Mouse (Mus musculus) liver, postnatal 0 days (tissue): ENCODE measurements at regions not wholly inside any gene's neighbourhood (a gene's known extent, or its start where the extent isn't known, plus 50 kb on each side); places are given as distances from the start of the nearest gene placed in this dataset.

Experiments
- ATAC-seq: fragments of 200-750 bp; cut with Nextera tagmentation; 2 replicates; pipeline ENCODE4 v1.8.0; 2017; ENCODE audit warnings: mild to moderate bottlenecking, moderate library complexity
- DNase-seq: peaks from one replicate; pipeline ENCODE4 v3.0.0-alpha.2; 2016
- H3K27ac ChIP-seq: fragments of 300-500 bp; sonication (generic); 2 replicates; pipeline ENCODE4 v1.5.1; 2014; ENCODE audit warnings: antibody characterized with exemption, moderate library complexity, mild to moderate bottlenecking, low read depth
- H3K27me3 ChIP-seq: fragments of 300-500 bp; sonication (generic); 2 replicates; pipeline ENCODE4 v1.6.1; 2014; ENCODE audit warnings: low read length, control low read depth, mixed read lengths; ENCODE audit not compliant: insufficient read depth
- H3K36me3 ChIP-seq: fragments of 300-500 bp; sonication (generic); replicated peaks from 2 replicates; pipeline ENCODE4 v1.6.1; 2014; ENCODE audit warnings: mild to moderate bottlenecking, control low read depth, low read length, moderate library complexity, mixed read lengths; ENCODE audit not compliant: insufficient read depth
- H3K4me1 ChIP-seq: fragments of 300-500 bp; sonication (generic); 2 replicates; pipeline ENCODE4 v1.6.1; 2014; ENCODE audit warnings: antibody characterized with exemption, mild to moderate bottlenecking, control low read depth; ENCODE audit not compliant: insufficient read depth
- H3K4me2 ChIP-seq: fragments of 300-500 bp; sonication (generic); 2 replicates; pipeline ENCODE4 v1.6.1; 2014; ENCODE audit warnings: low read depth, mild to moderate bottlenecking, low read length, moderate library complexity, mixed read lengths
- H3K4me3 ChIP-seq: fragments of 300-500 bp; sonication (generic); 2 replicates; pipeline ENCODE4 v1.5.1; 2014; ENCODE audit warnings: low read depth, low read length
- H3K9ac ChIP-seq: fragments of 300-500 bp; sonication (generic); replicated peaks from 2 replicates; pipeline ENCODE4 v1.6.1; 2014; ENCODE audit warnings: mild to moderate bottlenecking, moderate library complexity
- H3K9me3 ChIP-seq: fragments of 300-500 bp; sonication (generic); 2 replicates; pipeline ENCODE4 v1.6.1; 2016; ENCODE audit warnings: mild to moderate bottlenecking, control low read depth, low read length, mixed read lengths
- CTCF ChIP-seq: sonication (generic); IDR thresholded peaks from 2 replicates; pipeline ENCODE4 v1.5.1; 2016; ENCODE audit warnings: antibody characterized with exemption, low read depth
- EP300 ChIP-seq: IDR thresholded peaks from 2 replicates; pipeline ENCODE4 v1.6.1; 2016; ENCODE audit warnings: antibody characterized with exemption, low read depth, mild to moderate bottlenecking
- WGBS: fragments of 180-500 bp; shearing (Covaris S2); extraction: QIAGEN DNeasy Blood & Tissue Kit; methylation state at CpG from one replicate; pipeline ENCODE4 v1.1.7; 2014; ENCODE audit not compliant: insufficient replicate concordance; 5-methylcytosine and 5-hydroxymethylcytosine counted together

DNA sequence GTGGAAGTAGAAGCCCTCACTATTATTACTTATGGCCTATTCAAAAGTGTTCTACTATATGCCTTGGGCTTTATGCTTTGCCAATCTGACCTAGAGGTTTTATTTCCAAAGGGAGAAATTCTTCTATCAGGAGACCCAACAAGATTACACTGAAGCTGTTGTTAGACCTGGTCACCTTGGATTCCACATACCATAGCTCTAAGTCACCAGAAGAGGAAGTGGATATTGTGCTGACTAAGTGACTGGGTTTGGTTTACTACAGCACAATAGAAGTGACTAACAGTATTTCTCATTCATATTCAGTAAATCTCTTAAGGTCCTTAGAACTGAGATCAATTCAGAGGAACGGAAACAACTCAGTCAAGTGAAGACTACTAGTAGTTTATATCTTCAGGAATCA is 229.0 kb upstream of the Btbd3 start:
- Histone ChIP-seq H3K9ac (no peak overlapping the region), H3K4me3 (no peak overlapping the region), H3K27me3 (no peaks in the 10 kb centered on the region), H3K9me3 (no peaks in the 10 kb centered on the region), H3K4me1 (no peaks in the 10 kb centered on the region), H3K36me3 (no peaks in the 10 kb centered on the region), H3K27ac (no peak overlapping the region), H3K4me2 (no peak overlapping the region)
- no peak for DNase-seq
- WGBS, result 78% methylated on average over 1 of the region's 1 CpGs
- no peak for TF ChIP-seq CTCF
- no peak for TF ChIP-seq EP300
- no peak for ATAC-seq

DNA sequence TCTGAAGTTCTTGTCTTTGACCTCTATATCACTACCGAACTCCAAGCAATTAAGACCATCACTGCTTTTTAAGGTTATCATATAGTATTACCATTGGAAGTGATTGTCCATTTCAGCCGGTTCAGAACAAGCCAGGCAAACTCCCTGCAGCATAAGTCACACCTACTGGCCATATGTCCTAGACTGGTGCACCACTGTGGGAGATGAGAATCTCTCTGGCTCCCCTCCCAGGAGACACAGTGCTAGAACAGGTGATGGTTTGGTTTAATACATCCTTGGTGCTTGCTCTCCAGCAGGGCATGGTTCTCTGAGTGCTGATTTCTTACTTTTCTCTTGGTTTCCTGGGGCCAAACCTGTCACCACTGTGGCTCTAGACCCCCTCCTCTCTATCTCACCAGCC is 232.8 kb upstream of the Btbd3 start:
- Histone ChIP-seq H3K36me3 (no peaks in the 10 kb centered on the region), H3K9me3 (no peaks in the 10 kb centered on the region), H3K27me3 (no peaks in the 10 kb centered on the region), H3K4me1 (no peaks in the 10 kb centered on the region), H3K4me3 (no peak overlapping the region), H3K27ac (no peak overlapping the region), H3K4me2 (no peak overlapping the region), H3K9ac (no peak overlapping the region)
- DNase-seq, result no peak
- WGBS, result 73% methylated on average over 2 of the region's 2 CpGs
- TF ChIP-seq CTCF (no peak), EP300 (no peak)
- ATAC-seq, result no peak

DNA sequence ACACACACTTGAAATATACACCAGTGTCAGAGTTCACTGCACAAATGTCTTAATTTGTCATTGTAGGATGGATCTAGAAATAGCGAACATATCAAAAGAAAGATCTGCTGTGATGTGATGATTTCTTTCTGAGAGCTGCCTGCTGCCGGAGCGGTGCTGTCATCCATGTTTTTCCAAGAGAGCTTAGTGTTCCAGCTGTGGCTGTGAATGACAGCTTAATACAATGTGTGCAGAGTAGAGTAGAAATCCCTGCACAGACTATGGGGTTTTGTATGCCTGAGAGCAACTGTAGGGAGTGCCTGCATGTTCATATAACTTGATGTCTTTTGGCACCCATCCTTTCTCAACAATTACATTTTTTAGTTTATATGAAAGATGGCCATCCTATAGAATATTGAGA is 274.6 kb upstream of the Btbd3 start:
- no peak for TF ChIP-seq EP300
- no peak for TF ChIP-seq CTCF
- DNase-seq (no peak), ATAC-seq (no peak)
- Histone ChIP-seq H3K9me3 (no peaks in the 10 kb centered on the region), H3K36me3 (no peaks in the 10 kb centered on the region), H3K4me3 (no peak overlapping the region), H3K27ac (no peak overlapping the region), H3K27me3 (no peaks in the 10 kb centered on the region), H3K9ac (no peak overlapping the region), H3K4me1 (no peaks in the 10 kb centered on the region), H3K4me2 (no peak overlapping the region)
- WGBS, result 81% methylated on average over 3 of the region's 3 CpGs

DNA sequence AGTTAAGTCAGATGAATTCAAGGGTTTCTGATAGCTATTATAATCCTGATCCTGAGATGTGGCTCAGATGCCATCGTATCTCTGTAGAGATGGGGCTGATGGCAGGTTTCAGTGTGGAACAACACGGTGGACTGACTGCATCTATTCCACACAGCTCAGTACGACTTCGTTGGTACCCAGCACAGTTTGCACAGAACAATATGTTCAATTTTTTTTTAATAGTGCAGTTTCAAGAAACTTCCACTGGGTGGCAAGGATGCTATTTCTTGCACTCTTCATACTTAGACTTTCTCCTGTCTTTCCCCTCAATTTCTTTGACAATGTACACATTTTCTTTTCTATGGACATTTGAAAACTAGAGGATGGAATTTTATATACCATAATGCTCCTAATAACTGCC is 278.6 kb upstream of the Btbd3 start:
- DNase-seq (no peak), ATAC-seq (no peak)
- Histone ChIP-seq H3K4me3 (no peak overlapping the region), H3K9me3 (no peaks in the 10 kb centered on the region), H3K9ac (no peak overlapping the region), H3K4me1 (no peaks in the 10 kb centered on the region), H3K36me3 (no peaks in the 10 kb centered on the region), H3K27me3 (no peaks in the 10 kb centered on the region), H3K4me2 (no peak overlapping the region), H3K27ac (no peak overlapping the region)
- TF ChIP-seq EP300, result no peak
- peak; percentile 31 for TF ChIP-seq CTCF
- WGBS, result 52% methylated on average over 4 of the region's 4 CpGs

DNA sequence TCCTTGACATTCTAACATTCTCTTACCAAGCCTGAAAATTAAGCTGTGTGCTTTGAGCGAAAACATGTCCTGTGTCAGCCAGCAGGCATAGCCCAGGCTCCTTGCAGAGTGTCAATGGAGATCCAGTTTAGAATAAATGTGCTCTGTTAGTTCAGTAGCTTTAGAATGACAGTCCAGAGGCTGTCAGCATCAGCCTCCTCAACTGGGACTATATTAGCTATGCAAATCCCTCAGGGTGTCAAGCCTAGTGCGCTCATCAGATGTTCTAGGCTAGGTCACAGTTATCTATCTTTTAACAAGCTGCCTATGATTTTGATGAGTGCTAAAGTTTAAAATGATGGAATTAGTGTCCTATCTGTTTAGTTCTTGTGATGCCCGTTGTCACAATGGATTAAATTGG is 281.7 kb upstream of the Btbd3 start:
- H3K9me3 ChIP-seq, result no peaks in the 10 kb centered on the region
- H3K4me2 ChIP-seq, result no peak overlapping the region
- DNase-seq (no peak), ATAC-seq (no peak)
- TF ChIP-seq EP300, result no peak
- no peak for TF ChIP-seq CTCF
- H3K36me3 ChIP-seq, result no peaks in the 10 kb centered on the region
- H3K27me3 ChIP-seq, result no peaks in the 10 kb centered on the region
- H3K9ac ChIP-seq, result no peak overlapping the region
- no peak overlapping the region for H3K4me3 ChIP-seq
- 59% methylated on average over 3 of the region's 3 CpGs for WGBS
- H3K27ac ChIP-seq, result no peak overlapping the region
- H3K4me1 ChIP-seq, result no peaks in the 10 kb centered on the region

DNA sequence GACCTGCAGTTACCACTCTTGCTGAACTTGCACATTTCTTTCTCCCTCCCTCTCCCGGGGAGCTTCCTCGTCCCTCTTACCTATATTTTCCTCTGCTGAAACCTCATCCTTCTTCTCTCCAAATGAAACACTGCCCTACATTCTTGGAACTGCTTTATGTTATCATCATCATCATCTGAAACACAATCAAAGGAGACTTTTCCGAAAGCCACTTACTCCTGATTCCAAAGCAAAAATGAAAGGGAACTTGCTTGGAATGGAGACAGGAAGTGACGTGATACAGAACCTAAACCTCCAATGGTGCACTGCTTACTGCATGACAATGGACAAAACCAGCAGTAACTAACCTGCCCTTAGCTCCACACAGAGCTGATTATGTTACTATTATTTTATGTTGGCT is 287.2 kb upstream of the Btbd3 start:
- H3K36me3 ChIP-seq, result no peaks in the 10 kb centered on the region
- TF ChIP-seq CTCF (no peak), EP300 (no peak)
- no peak overlapping the region for H3K4me3 ChIP-seq
- ATAC-seq (no peak), DNase-seq (no peak)
- no peak overlapping the region for H3K27ac ChIP-seq
- no peaks in the 10 kb centered on the region for H3K9me3 ChIP-seq
- 66% methylated on average over 4 of the region's 4 CpGs for WGBS
- no peak overlapping the region for H3K9ac ChIP-seq
- no peak overlapping the region for H3K4me2 ChIP-seq
- no peaks in the 10 kb centered on the region for H3K27me3 ChIP-seq
- no peaks in the 10 kb centered on the region for H3K4me1 ChIP-seq

DNA sequence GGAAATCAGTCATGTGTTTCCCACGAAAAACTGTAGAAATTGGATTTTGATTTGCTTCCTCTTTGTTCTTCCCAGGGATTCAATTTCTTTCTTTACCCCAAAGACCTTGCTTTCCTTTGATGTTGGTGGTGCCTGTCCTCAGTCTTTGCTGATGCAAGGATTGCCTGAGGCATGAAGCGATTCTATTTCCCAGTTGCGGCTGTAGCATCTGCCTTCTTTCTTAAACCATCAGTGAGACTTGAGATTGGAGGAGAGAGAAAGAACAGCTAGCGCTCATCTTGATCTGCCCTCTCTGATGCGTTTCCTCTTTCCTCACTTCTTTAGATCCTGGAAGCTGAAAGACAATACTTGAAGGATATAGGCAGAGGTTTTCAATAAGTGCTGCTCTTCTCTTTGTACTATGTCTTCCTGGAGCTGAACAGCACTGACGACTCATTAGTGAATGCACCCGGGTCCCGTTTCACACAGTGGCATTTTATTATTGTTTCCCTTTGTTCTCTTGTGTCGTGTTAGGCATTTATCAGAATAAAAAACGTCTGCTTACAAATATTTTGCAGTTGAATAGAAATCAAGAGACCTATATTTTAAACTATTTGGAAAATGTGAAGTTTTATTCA is 289.8 kb upstream of the Btbd3 start:
- Histone ChIP-seq H3K4me3 (no peak overlapping the region), H3K27ac (no peak overlapping the region), H3K4me2 (no peak overlapping the region), H3K9ac (no peak overlapping the region), H3K27me3 (no peaks in the 10 kb centered on the region), H3K9me3 (no peaks in the 10 kb centered on the region), H3K4me1 (no peaks in the 10 kb centered on the region), H3K36me3 (no peaks in the 10 kb centered on the region)
- no peak for TF ChIP-seq EP300
- TF ChIP-seq CTCF, result no peak
- 61% methylated on average over 10 of the region's 10 CpGs for WGBS
- DNase-seq (no peak), ATAC-seq (no peak)
